Mouse (Mus musculus): Measurements from ENCODE around the gene Cox4i2.
A peak's percentile ranks its signal among the peaks of the same experiment; 100 is the strongest.

Gene Cox4i2

DNA sequence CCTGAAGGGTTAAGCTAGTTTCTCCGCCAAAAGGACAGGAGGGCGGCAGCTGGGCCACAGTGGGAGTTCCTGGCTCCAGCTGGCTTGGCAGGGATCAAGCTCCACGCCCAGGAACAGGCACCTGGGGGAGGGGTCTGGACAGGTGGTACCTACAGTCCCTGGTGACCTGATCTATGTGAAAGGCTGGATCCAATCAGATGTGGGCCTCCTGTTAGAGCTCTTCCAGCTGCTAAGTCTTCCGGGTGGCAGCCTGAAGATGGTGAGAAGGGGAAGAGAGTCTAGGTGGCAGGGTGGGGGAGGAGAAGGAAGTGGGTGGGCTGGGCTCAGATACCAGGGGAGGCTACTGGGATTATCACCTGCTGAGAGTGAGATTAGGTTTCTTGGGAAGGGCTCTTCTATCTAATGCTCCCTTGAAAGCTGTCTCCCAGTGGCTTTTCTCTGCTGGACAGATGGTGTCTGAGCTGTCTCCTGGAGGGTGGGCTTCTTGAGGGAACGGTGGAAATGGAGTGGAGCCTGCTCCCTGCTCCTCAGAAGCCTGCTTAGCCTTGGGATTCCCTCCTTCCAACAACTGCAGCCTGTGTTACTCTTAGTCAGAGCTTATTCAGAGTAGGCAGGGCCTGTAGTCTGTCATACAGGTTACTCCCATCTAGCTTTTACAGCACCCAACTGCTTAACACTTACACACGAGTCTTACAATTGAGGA is 50.6 kb downstream of the Cox4i2 start:
- peak; percentile 90 for DNase-seq

DNA sequence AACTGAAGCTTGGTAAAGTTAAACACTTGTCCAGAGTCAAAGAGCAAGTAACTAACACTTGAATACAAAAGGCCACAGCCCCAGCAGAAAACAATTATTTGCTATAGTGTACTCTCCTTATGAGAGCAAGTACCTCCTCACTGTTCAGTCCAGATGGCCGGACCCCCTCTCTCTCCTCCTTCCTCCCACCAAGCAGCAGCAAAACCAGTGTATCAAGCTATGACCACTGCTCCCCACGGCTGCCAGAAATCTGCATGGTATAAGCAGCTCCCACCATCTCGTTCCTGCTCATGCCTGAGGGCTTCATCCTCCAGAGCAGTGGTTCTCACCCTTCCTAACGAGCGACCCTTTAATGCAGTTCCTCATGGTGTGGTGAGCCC is 51.1 kb downstream of the Cox4i2 start:
- DNase-seq = no peak

DNA sequence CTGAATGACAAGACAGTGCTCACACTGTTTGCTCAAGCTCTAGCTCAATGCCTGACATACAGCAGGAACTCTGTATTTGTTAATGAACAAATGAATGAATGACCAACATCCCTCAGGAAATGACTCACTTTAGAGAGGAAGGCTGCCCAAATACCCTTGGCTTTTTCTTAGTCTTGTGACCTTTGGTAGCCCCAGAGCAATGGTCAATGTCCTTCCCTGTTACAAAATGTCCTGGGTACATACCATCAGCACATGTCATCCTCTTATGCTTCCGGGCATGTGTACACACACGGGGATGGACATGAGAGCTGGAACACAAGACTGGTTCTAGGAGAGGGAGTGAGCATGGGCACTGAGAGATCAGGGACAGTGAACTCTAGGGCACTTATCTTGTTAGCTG is 52.1 kb downstream of the Cox4i2 start:
- no peak for DNase-seq

DNA sequence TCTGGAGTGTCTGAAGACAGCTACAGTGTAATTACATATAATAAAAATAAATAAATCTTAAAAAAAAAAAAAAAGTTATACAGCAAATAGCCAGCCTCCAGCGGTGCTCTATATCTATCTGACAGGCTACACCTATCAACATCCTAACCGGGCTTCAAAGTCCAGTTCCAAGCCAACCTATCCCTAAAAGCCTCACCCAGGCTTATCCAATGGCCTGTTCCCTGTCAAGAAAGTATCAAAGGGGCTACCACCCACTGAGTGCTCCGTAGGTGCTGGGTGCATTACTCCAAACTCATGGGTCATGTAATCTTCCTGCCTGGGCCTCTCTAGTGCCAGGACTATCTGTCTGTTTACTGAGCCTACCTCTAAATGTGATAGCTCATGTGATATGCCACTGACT is 54.2 kb downstream of the Cox4i2 start:
- no peak for DNase-seq

DNA sequence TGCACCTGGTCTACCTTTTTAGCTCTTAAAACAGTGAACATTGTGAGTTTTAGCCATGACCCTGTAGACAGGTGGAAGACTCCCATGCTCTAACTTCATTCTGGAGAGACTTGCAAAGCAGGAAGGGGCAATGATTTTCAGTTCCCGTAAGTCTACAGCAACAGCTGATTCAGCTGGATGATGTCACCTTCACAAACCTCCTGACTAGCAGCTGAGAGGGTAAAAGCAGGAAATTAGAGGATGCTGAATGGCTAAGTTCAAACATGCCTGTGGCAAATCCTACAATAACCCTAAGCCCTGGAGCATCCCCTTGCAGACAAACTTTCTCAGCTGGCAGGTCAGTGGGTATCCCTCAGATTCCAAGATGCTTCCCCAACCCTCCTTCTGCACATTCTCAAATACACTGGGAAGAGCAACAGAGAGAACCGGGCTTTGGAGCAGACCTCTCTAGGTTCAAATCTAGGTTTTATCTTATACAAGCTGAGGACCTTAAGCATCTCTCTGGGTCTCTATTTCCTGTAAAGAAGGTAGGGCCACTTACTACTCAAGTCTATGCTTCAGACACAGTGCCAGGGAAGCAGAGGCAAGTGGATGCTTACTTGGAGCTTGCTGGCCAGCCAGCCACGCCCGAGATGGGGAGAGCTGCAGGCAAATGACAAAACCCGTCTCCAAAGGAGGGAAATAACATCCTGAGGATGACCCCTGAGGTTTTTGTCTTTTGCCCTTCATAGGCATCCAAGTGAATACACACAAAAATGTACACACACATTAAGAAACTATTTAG is 56.4 kb downstream of the Cox4i2 start:
- DNase-seq = no peak

DNA sequence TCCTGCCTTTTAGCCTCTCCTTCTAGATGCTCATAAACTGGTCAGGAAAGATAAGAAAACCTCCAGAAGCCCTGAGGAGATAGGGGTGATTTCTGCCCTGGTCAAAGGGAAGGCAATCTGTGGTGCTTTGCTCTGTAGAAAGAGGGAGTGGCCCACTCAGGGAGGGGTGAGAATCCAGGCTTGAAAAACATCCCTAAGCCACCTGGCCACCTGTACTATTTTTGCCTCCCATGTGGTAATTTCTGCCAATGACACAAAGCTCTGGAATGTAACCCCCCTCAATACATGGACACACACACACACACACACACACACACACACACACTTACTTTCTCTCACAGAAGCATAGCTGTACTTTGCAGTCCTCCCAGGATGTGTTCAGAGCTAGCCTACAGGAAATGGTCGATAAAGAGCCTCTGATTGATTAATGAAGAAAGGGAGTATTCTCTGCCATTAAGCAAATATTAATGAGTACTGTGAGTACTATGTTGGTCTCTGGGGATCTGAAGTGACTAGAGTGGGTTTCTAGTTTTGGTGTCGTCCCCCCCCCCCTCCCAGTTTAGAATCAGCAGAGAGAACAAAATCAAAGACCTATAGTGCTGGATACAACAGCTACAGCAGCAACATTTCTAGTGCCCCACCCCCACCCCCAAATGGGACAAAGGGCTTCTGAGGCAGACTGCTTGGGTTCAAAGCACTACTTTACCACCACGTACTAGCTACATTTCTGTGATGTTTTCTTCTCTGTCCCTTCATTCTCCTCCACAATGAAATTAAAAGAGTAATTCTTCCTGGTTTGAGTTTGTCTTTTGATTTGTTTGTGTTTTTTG is 57.6 kb downstream of the Cox4i2 start:
- no peak for DNase-seq

DNA sequence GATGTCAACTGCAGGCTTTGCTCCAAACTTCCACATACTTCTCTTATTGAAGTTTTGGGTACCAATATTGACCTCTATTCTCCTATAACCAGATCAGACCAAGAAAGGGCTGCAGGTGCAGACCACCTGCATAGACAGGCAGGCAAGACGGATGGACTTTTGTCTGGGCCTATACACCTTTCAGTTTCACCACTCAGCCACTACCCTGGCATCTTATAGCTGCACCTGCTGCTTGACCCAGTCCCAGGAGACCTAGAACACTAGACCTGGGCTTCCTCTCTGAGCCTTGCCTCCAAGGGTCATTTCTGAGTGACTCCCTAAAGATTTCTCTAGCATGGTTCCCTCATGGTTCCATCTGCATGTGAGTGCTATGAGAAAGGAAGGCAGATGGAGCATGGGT is 59.3 kb downstream of the Cox4i2 start:
- no peak for DNase-seq

DNA sequence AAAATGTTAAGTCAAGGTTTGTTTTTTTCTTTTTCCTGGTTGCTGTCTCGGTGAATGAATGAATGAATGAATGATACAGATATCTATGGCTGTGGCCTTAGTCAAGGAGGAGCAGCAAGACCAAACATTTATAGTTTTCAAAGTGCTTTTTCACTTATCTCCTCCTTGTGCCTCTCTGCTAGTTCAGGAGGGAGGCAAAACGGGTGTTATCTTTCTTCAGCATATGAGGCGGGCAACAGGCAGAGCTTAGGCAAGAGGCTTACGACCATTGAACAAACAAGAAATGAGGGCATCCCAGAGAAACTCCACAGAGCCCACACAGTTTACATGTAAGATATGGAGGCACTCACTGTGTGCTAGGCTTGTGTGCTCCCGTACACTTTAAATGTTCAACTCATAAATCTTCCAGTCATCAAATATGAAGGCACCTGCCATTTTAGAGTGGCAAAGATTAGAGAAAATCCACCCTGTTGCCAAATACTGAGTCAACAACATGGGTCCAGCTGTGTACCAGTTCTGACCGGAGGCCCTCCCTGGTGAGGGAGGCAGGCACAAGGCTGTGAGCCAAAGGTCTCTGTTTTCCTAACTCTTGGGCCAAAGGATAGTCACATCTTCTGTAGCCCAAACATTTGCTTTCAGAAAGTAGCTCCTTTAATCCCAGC is 60.4 kb downstream of the Cox4i2 start:
- no peak for DNase-seq
